Mouse (Mus musculus) limb, embryonic 12.5 days (tissue): ENCODE data around the gene Nab2. TPM values are rescaled to one million over a fixed set of nuclear protein-coding genes. Genes with fewer than 3 reads are reported as not detected.

Source experiments
- ATAC-seq: fragments of 200-750 bp; cut with Nextera tagmentation; 2 replicates; pipeline ENCODE4 v1.8.0; 2017; ENCODE audit warnings: low read depth, moderate TSS enrichment; ENCODE audit not compliant: insufficient number of reproducible peaks, insufficient read depth, low FRiP score, low TSS enrichment
- H3K27ac ChIP-seq: fragments of 300-500 bp; sonication (generic); 2 replicates; pipeline ENCODE4 v1.5.1; 2016; ENCODE audit warnings: mild to moderate bottlenecking, moderate library complexity
- H3K27me3 ChIP-seq: fragments of 300-500 bp; sonication (generic); 2 replicates; pipeline ENCODE4 v1.6.1; 2016; ENCODE audit warnings: mild to moderate bottlenecking, moderate library complexity
- H3K36me3 ChIP-seq: fragments of 300-500 bp; sonication (generic); 2 replicates; pipeline ENCODE4 v1.6.1; 2016; ENCODE audit warnings: mild to moderate bottlenecking, moderate library complexity
- H3K4me1 ChIP-seq: fragments of 300-500 bp; sonication (generic); replicated peaks from 2 replicates; pipeline ENCODE4 v1.6.1; 2016
- H3K4me2 ChIP-seq: fragments of 300-500 bp; sonication (generic); 2 replicates; pipeline ENCODE4 v1.6.1; 2016; ENCODE audit warnings: mild to moderate bottlenecking, moderate library complexity
- H3K4me3 ChIP-seq: fragments of 300-500 bp; sonication (generic); replicated peaks from 2 replicates; pipeline ENCODE4 v1.5.1; 2016; ENCODE audit warnings: mild to moderate bottlenecking
- H3K9ac ChIP-seq: fragments of 300-500 bp; sonication (generic); replicated peaks from 2 replicates; pipeline ENCODE4 v1.6.1; 2016; ENCODE audit warnings: mild to moderate bottlenecking, moderate library complexity
- H3K9me3 ChIP-seq: fragments of 300-500 bp; sonication (generic); 2 replicates; pipeline ENCODE4 v1.6.1; 2016; ENCODE audit warnings: mild to moderate bottlenecking, moderate library complexity
- WGBS: fragments of 180-500 bp; shearing (Covaris S2); methylation state at CpG from one replicate; pipeline ENCODE4 v1.1.7; 2016; 5-methylcytosine and 5-hydroxymethylcytosine counted together
- polyA plus RNA-seq: library from polyadenylated mRNA; unstranded; fragments of >200 nt; fragmentation: Nextera tagmentation; extraction: Ambion mirVana; gene quantifications from 2 replicates; pipeline ENCODE4 v1.2.1, GENCODE M21; 2016

Nab2 gene
- polyA plus RNA-seq, 1 experiment from 2014 or later, result 15.3 TPM

GRCm38 (mm10) chr10:127671276-127671675 is 2.9 kb upstream of the Nab2 start:
- H3K4me3 ChIP-seq, result no peak overlapping the region
- H3K4me1 ChIP-seq, result peaks cover 21% of the 10 kb centered on the region
- ATAC-seq, result no peak
- H3K27me3 ChIP-seq, result no peaks in the 10 kb centered on the region
- no peak overlapping the region for H3K4me2 ChIP-seq
- 40% methylated on average over 2 of the region's 2 CpGs for WGBS
- no peak overlapping the region for H3K9ac ChIP-seq
- no peaks in the 10 kb centered on the region for H3K9me3 ChIP-seq
- H3K36me3 ChIP-seq, result no peaks in the 10 kb centered on the region
- H3K27ac ChIP-seq, result no peak overlapping the region

- 82% methylated on average over 2 of the region's 2 CpGs for WGBS
- H3K27ac ChIP-seq, result no peak overlapping the region
- peaks cover 27% of the 10 kb centered on the region for H3K4me1 ChIP-seq
Measured at GRCm38 (mm10) chr10:127670185-127670584, 1.8 kb upstream of the Nab2 start.

GRCm38 (mm10) chr10:127669170-127669569 is 802 bp upstream of the Nab2 start:
- no peaks in the 10 kb centered on the region for H3K27me3 ChIP-seq
- no peak for ATAC-seq
- peaks cover 8% of the 10 kb centered on the region for H3K36me3 ChIP-seq
- peak overlapping the region; percentile 100 for H3K27ac ChIP-seq
- WGBS, result 10% methylated on average over 7 of the region's 7 CpGs
- peak overlapping the region; percentile 80 for H3K4me3 ChIP-seq
- peaks cover 37% of the 10 kb centered on the region for H3K4me1 ChIP-seq
- H3K9me3 ChIP-seq, result no peaks in the 10 kb centered on the region
- no peak overlapping the region; the same call in 1 of the 2 replicates for H3K9ac ChIP-seq
- peak overlapping the region; percentile 88 for H3K4me2 ChIP-seq

More at GRCm38 (mm10) chr10:127670185-127670584, 1.8 kb upstream of the Nab2 start:
- H3K9ac ChIP-seq, result no peak overlapping the region
- H3K27me3 ChIP-seq, result no peaks in the 10 kb centered on the region
- H3K4me2 ChIP-seq, result no peak overlapping the region
- ATAC-seq, result no peak
- no peaks in the 10 kb centered on the region for H3K9me3 ChIP-seq
- H3K36me3 ChIP-seq, result no peaks in the 10 kb centered on the region
- H3K4me3 ChIP-seq, result no peak overlapping the region

GRCm38 (mm10) chr10:127667269-127668092 is 887 bp downstream of the Nab2 start:
- H3K4me1 ChIP-seq, result peaks cover 54% of the 10 kb centered on the region
- peak overlapping the region; percentile 92 for H3K9ac ChIP-seq
- peak overlapping the region; percentile 100 for H3K27ac ChIP-seq
- peak; percentile 72 for ATAC-seq
- peaks cover 25% of the 10 kb centered on the region for H3K36me3 ChIP-seq
- H3K4me2 ChIP-seq, result peak overlapping the region; percentile 88
- no peaks in the 10 kb centered on the region for H3K27me3 ChIP-seq
- H3K4me3 ChIP-seq, result peak overlapping the region; percentile 80
- H3K9me3 ChIP-seq, result no peaks in the 10 kb centered on the region
- WGBS, result under 1% methylated on average over 35 of the region's 35 CpGs

GRCm38 (mm10) chr10:127666501-127667268 is 1.7 kb downstream of the Nab2 start, which contains the start of gene Nemp1:
Nemp1 (plus strand) TSS chr10:127666901.
- H3K9ac ChIP-seq, result peak within 1 kb of the TSS; percentile 92
- peak within 1 kb of the TSS; percentile 100 for H3K27ac ChIP-seq
- WGBS, result under 1% methylated on average over 68 of the region's 73 CpGs
- no peaks in the 10 kb centered on the region for H3K9me3 ChIP-seq
- peak within 1 kb of the TSS; percentile 88 for H3K4me2 ChIP-seq
- peaks cover 62% of the 10 kb centered on the region for H3K4me1 ChIP-seq
- H3K36me3 ChIP-seq, result peaks cover 25% of the 10 kb centered on the region
- H3K27me3 ChIP-seq, result no peaks in the 10 kb centered on the region
- ATAC-seq, result peak; percentile 43
- peak within 1 kb of the TSS; percentile 80 for H3K4me3 ChIP-seq

GRCm38 (mm10) chr10:127665366-127666181 is 2.8 kb downstream of the Nab2 start:
- peaks cover 36% of the 10 kb centered on the region for H3K36me3 ChIP-seq
- H3K4me2 ChIP-seq, result peak overlapping the region; percentile 88
- H3K4me1 ChIP-seq, result peaks cover 73% of the 10 kb centered on the region
- peak overlapping the region; percentile 92 for H3K9ac ChIP-seq
- WGBS, result 5% methylated on average over 14 of the region's 14 CpGs
- ATAC-seq, result no peak
- H3K4me3 ChIP-seq, result peak overlapping the region; percentile 80
- no peaks in the 10 kb centered on the region for H3K9me3 ChIP-seq
- no peaks in the 10 kb centered on the region for H3K27me3 ChIP-seq
- peak overlapping the region; percentile 100 for H3K27ac ChIP-seq

- peak overlapping the region; percentile 92 for H3K9ac ChIP-seq
- peaks cover 43% of the 10 kb centered on the region for H3K36me3 ChIP-seq
- peaks cover 72% of the 10 kb centered on the region for H3K4me1 ChIP-seq
- H3K4me3 ChIP-seq, result peak overlapping the region; percentile 80
- WGBS, result 25% methylated on average over 13 of the region's 13 CpGs
- H3K27me3 ChIP-seq, result no peaks in the 10 kb centered on the region
- peak overlapping the region; percentile 100 for H3K27ac ChIP-seq
- H3K9me3 ChIP-seq, result no peaks in the 10 kb centered on the region
- peak overlapping the region; percentile 88 for H3K4me2 ChIP-seq
- no peak for ATAC-seq
Measured at GRCm38 (mm10) chr10:127664891-127665290, 3.5 kb downstream of the Nab2 start.

GRCm38 (mm10) chr10:127664166-127664565 is 4.2 kb downstream of the Nab2 start:
- Histone ChIP-seq H3K36me3 (peaks cover 49% of the 10 kb centered on the region), H3K27ac (peak overlapping the region; percentile 84), H3K27me3 (no peaks in the 10 kb centered on the region), H3K9me3 (no peaks in the 10 kb centered on the region), H3K9ac (peak overlapping the region; percentile 35; the same call in 1 of the 2 replicates), H3K4me3 (peak overlapping the region; percentile 80), H3K4me2 (peak overlapping the region; percentile 88), H3K4me1 (peaks cover 68% of the 10 kb centered on the region)
- WGBS, result 21% methylated on average over 16 of the region's 16 CpGs
- ATAC-seq, result no peak

- H3K4me2 ChIP-seq, result peak overlapping the region; percentile 88
- H3K4me3 ChIP-seq, result peak overlapping the region; percentile 80; the same call in 1 of the 2 replicates
- H3K36me3 ChIP-seq, result peaks cover 49% of the 10 kb centered on the region
- WGBS, result 15% methylated on average over 5 of the region's 5 CpGs
- peak overlapping the region; percentile 35; the same call in 1 of the 2 replicates for H3K9ac ChIP-seq
- ATAC-seq, result no peak
- no peaks in the 10 kb centered on the region for H3K9me3 ChIP-seq
- peaks cover 64% of the 10 kb centered on the region for H3K4me1 ChIP-seq
- H3K27me3 ChIP-seq, result no peaks in the 10 kb centered on the region
- H3K27ac ChIP-seq, result peak overlapping the region; percentile 84
Measured at GRCm38 (mm10) chr10:127663590-127663989, 4.8 kb downstream of the Nab2 start.

- ATAC-seq, result no peak
- Histone ChIP-seq H3K9ac (peak overlapping the region; percentile 48), H3K27ac (peak overlapping the region; percentile 84), H3K27me3 (no peaks in the 10 kb centered on the region), H3K4me1 (peaks cover 66% of the 10 kb centered on the region), H3K9me3 (no peaks in the 10 kb centered on the region), H3K4me3 (peak overlapping the region; percentile 22), H3K4me2 (peak overlapping the region; percentile 88), H3K36me3 (peaks cover 49% of the 10 kb centered on the region)
- WGBS, result 20% methylated on average over 19 of the region's 19 CpGs
Measured at GRCm38 (mm10) chr10:127662666-127663253, 5.6 kb downstream of the Nab2 start.
